Mouse (Mus musculus) heart, embryonic 15.5 days (tissue): Measurements from ENCODE around the gene Zfp428. TPM values are rescaled to one million over a fixed set of nuclear protein-coding genes. Genes with fewer than 3 reads are reported as not detected.

Experiments used
- ATAC-seq: fragments of 200-750 bp; cut with Nextera tagmentation; replicated peaks from 2 replicates; pipeline ENCODE4 v1.8.0; 2017; ENCODE audit warnings: low read depth, moderate TSS enrichment; ENCODE audit not compliant: insufficient number of reproducible peaks, insufficient read depth, low FRiP score
- H3K27ac ChIP-seq: fragments of 300-500 bp; sonication (generic); 2 replicates; pipeline ENCODE4 v1.5.1; 2015; ENCODE audit warnings: mild to moderate bottlenecking, inconsistent platforms
- H3K27me3 ChIP-seq: fragments of 300-500 bp; sonication (generic); 2 replicates; pipeline ENCODE4 v1.6.1; 2015; ENCODE audit warnings: inconsistent platforms
- H3K36me3 ChIP-seq: fragments of 300-500 bp; sonication (generic); 2 replicates; pipeline ENCODE4 v1.6.1; 2015; ENCODE audit warnings: mild to moderate bottlenecking, inconsistent platforms
- H3K4me1 ChIP-seq: fragments of 300-500 bp; sonication (generic); replicated peaks from 2 replicates; pipeline ENCODE4 v1.6.1; 2015; ENCODE audit warnings: inconsistent platforms
- H3K4me2 ChIP-seq: fragments of 300-500 bp; sonication (generic); 2 replicates; pipeline ENCODE4 v1.6.1; 2015; ENCODE audit warnings: inconsistent platforms, mild to moderate bottlenecking, moderate library complexity
- H3K4me3 ChIP-seq: fragments of 300-500 bp; sonication (generic); 2 replicates; pipeline ENCODE4 v1.5.1; 2015; ENCODE audit warnings: mild to moderate bottlenecking, inconsistent platforms
- H3K9ac ChIP-seq: fragments of 300-500 bp; sonication (generic); 2 replicates; pipeline ENCODE4 v1.6.1; 2015; ENCODE audit warnings: mild to moderate bottlenecking, inconsistent platforms
- H3K9me3 ChIP-seq: fragments of 300-500 bp; sonication (generic); replicated peaks from 2 replicates; pipeline ENCODE4 v1.6.1; 2016; ENCODE audit warnings: inconsistent platforms
- WGBS: fragments of 180-500 bp; shearing (Covaris S2); methylation state at CpG from one replicate; pipeline ENCODE4 v1.1.7; 2015; ENCODE audit warnings: mixed read lengths; 5-methylcytosine and 5-hydroxymethylcytosine counted together
- polyA plus RNA-seq: library from polyadenylated mRNA; unstranded; fragments of >200 nt; fragmentation: Nextera tagmentation; extraction: Ambion mirVana; gene quantifications from 2 replicates; pipeline ENCODE4 v1.2.1, GENCODE M21; 2015

The Zfp428 gene
- 37.5 and 40.8 TPM in 2 replicates for polyA plus RNA-seq

DNA sequence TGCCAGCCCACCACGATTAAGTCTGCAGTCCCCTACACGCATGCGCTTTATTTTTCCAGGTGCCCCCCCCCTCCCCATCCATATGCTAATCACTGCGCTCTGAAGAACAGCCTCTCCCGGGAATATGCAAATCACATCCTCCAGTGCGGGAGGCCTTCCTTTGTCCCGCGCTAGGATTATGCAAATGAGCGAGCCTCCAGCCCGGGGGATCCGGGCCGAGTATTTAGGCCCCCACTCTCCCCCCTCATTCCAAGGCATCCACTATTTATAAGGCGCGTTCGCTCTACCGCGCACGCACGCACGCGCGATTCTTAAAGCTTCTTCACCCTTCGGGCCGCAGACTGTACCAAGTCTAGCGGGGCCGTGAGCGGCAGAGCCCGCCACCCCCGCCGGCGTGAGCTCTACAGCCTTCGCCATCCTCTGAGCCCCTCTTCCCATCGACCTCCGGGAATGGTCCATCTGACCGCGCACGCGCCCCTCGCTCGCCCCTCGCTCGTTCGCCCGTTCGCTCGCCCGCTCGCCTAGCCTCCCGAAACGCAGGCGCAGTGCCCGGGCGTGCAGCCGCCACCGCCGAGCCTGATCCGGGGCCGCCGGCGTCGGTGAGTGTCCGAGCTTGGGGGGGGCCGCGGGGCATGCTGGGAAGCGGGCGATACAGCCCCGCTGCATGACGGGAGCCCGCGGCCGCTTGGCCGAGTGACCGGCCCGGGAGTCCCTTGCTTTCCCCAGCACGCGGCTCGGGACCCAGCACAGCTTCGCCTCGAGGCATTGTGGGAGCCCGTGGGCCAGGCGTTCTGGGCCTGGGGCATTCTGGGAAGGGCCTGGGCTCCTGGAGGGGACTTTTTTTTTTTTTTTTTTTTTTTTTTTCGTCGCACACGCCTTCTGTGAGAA, at the start of gene Zfp428:
Gene Zfp428, plus strand, starts transcription at position 169 of the 888 bp plus-strand sequence.
- no peaks in the 10 kb centered on the region for H3K36me3 ChIP-seq
- WGBS: under 1% methylated on average over 84 of the region's 84 CpGs
- H3K9ac ChIP-seq: peak within 1 kb of the TSS; percentile 90
- H3K4me1 ChIP-seq: peaks cover 33% of the 10 kb centered on the region
- peak within 1 kb of the TSS; percentile 87 for H3K4me2 ChIP-seq
- peaks cover 14% of the 10 kb centered on the region for H3K27me3 ChIP-seq
- peak within 1 kb of the TSS; percentile 67 for H3K4me3 ChIP-seq
- ATAC-seq: peak; percentile 88
- no peaks in the 10 kb centered on the region for H3K9me3 ChIP-seq
- peak within 1 kb of the TSS; percentile 99 for H3K27ac ChIP-seq

DNA sequence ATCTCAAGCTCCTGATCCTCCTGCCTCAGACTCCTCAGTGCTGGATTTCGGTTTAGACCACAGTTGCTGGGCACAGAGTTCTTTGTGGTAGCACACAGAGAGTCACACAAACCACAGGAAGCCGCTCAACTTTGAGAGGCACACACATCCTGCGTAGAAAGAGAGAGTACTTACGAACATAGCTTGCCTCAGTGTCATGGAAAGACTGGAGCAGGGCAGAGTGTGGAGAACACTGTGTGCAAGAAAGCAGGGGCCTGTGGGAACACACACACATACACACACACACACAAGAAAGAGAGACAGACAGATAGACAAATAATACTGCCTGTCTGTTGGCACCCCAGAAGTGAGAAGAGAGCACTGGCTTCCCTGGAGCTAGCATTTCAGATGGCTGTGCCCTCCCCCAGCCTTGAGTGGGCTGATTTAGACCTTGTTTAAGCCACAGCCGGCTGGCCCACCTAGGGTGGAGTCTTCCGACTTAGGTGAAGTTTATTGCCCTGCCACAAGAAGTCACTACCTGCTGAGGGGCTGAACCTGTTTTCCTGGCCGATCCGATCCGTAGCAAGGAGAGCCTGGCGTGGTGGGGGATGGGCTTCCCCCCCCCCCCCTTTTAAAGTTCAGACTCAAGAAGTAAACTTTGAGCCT, 49.0 kb upstream of the Zfp428 start:
- Histone ChIP-seq H3K4me1 (peaks cover 19% of the 10 kb centered on the region), H3K4me3 (no peak overlapping the region), H3K27ac (peak overlapping the region; percentile 42; the same call in 1 of the 2 replicates), H3K9ac (no peak overlapping the region), H3K27me3 (peaks cover 7% of the 10 kb centered on the region; the same call in 1 of the 2 replicates), H3K4me2 (no peak overlapping the region), H3K36me3 (no peaks in the 10 kb centered on the region), H3K9me3 (no peaks in the 10 kb centered on the region)
- WGBS: 60% methylated on average over 10 of the region's 10 CpGs
- no peak for ATAC-seq

DNA sequence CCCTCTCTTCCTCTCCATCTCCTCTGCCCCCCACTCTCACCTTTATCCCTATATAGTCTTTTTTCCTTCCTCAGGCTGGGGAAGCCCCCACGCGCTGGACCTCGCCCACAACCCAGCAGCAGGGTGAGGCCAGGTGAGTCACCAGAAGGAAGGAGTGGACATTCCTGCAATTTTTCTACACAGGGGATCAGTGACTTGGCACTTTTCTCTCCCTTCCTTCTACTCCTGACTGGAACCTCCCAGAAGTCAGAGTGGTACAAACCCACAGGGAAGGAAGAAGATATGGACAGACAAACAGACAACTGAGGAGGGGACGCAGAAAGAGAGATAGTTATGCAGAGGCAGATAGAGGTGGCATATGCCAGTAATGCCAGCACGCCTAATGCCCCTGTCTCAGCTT, 47.4 kb upstream of the Zfp428 start:
- peaks cover 22% of the 10 kb centered on the region for H3K4me1 ChIP-seq
- no peak overlapping the region for H3K4me3 ChIP-seq
- no peak overlapping the region for H3K9ac ChIP-seq
- H3K4me2 ChIP-seq: no peak overlapping the region
- no peaks in the 10 kb centered on the region for H3K36me3 ChIP-seq
- 62% methylated on average over 5 of the region's 5 CpGs for WGBS
- H3K9me3 ChIP-seq: no peaks in the 10 kb centered on the region
- no peak for ATAC-seq
- peaks cover 11% of the 10 kb centered on the region for H3K27me3 ChIP-seq
- no peak overlapping the region for H3K27ac ChIP-seq

DNA sequence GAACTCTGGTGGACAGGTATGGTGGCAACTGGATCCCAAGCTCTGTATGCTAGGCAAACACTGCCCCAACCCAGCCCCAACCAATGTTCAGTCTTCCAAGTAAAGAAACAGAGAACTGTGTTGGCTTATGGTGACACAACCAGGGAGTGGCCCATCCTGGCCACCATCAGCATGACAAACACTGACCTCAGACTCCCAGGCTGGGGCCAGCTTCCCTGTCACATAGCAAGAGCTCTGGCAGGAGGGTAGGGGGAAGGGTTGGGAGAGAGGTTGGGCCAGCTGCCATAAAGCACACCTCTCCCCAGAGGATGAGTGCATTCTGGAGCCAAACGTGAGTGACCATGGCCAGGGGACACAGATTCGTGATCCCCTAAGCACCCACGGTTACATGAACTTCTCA, 47.0 kb upstream of the Zfp428 start:
- no peak overlapping the region for H3K27ac ChIP-seq
- peaks cover 11% of the 10 kb centered on the region for H3K27me3 ChIP-seq
- no peaks in the 10 kb centered on the region for H3K36me3 ChIP-seq
- H3K4me3 ChIP-seq: no peak overlapping the region
- no peaks in the 10 kb centered on the region for H3K9me3 ChIP-seq
- H3K4me2 ChIP-seq: no peak overlapping the region
- no peak overlapping the region for H3K9ac ChIP-seq
- H3K4me1 ChIP-seq: peaks cover 22% of the 10 kb centered on the region
- 47% methylated on average over 3 of the region's 3 CpGs for WGBS
- ATAC-seq: no peak

DNA sequence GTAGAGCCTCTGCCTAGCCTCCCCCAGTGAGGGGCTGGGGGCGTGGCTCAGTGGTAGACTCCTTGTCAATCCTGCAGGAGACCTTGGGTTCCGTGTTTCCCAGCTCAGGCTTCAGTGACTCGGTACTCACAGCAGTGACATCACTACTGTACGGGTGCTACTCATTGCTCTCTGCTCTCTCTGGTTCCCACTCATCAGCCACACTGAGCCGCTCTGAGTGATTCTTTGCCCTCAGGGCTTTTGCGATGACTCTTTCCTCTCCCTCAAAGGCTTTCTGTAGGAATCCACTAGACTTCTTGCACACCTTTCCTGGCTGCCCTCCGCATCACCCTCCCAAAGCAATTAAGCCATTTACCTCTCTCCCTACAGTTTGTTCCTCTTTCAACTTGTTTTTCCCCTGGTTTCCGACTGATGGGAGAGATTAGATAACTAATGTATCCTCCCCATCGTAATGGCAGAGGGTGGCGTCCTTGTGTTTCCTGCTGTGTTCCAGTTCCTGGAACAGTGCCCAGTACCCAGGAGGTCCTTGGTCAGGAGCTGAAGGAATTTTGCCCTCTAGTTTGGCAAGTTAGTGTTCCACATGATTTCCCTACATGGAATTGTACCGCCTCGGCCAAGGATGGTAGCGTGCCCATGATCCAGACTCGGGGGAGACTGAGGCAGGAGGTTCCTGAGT, 45.3 kb upstream of the Zfp428 start:
- Histone ChIP-seq H3K4me1 (peaks cover 22% of the 10 kb centered on the region), H3K36me3 (no peaks in the 10 kb centered on the region), H3K27ac (peak overlapping the region; percentile 27; the same call in 1 of the 2 replicates), H3K27me3 (peaks cover 11% of the 10 kb centered on the region), H3K4me2 (0 out of 2 replicates have a peak overlapping the region, but pooled peaks have one; percentile 11), H3K4me3 (no peak overlapping the region), H3K9me3 (no peaks in the 10 kb centered on the region), H3K9ac (no peak overlapping the region)
- 34% methylated on average over 14 of the region's 14 CpGs for WGBS
- no peak for ATAC-seq

DNA sequence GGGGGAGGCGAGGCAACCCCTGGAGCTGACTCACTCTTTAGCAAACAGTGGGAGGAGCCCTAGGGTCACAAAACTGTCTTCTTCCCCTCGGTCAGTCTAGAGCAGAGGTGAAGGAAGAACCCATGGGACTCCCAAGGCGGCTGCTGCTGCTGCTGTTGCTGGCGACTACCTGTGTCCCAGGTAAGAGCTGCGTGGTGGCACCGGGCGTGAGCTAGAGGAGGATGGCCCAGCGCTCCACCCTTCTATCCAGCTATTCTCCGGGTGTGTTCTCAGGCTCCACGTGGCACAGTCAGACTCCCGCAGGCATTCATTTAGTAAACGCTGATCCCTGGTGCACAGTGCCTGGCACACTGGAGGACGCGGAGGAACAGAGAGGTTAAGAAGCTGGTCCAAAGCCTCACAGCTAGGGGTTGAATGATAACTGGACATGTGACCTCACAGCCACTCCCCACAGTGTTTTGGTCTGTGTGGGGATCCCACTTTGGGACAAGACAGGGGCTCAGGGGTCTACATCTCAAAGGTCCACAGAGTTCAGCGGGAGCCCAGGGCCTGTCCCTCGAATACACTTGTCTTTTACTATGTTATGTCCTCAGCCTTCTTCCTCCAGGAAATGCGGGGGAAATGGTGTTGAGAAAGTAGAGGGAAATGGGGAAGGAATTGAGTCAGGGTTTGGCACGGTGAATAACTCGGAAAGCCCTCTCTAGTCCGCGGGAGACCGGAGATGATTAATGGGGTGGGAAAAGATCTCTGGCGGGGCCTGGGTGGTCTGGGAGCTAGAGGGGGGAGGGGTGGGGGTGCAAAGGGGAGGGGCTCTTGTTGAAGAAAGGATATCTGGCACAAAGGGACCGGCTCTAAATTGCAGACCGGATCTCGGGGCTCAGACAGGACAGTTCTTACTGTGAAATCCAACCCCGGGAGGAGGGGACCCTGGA, 44.2 kb upstream of the Zfp428 start, which contains the start of gene Plaur:
Gene Plaur, plus strand, starts transcription at position 97 of the 932 bp plus-strand sequence.
- H3K4me3 ChIP-seq: peak within 1 kb of the TSS; percentile 44
- peaks cover 22% of the 10 kb centered on the region for H3K4me1 ChIP-seq
- peak; percentile 70 for ATAC-seq
- H3K27ac ChIP-seq: peak within 1 kb of the TSS; percentile 69
- peak within 1 kb of the TSS; percentile 61 for H3K4me2 ChIP-seq
- H3K36me3 ChIP-seq: no peaks in the 10 kb centered on the region
- H3K27me3 ChIP-seq: peaks cover 11% of the 10 kb centered on the region
- no peaks in the 10 kb centered on the region for H3K9me3 ChIP-seq
- 0 out of 2 replicates have a peak within 1 kb of the TSS, but pooled peaks have one; percentile 25 for H3K9ac ChIP-seq
- 4% methylated on average over 27 of the region's 27 CpGs for WGBS

DNA sequence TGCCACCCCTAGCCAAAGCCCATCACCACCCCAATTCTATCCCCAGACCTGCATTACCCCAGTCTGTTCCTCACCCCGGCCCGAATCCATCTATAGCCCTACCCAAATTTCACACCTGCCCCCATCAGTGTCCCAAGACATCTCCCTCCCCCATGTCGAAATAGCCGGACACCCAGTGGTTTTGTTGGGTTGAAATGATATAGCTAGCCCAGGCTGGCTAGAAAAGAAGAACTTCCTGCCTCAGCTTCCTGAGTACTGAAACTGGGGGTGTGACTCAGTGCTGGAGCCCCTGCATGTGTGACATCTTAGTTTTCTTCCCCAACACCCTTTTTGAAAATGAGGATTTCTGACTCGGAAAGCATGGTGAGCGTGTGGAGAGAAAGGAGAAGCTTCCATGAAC, 40.0 kb upstream of the Zfp428 start:
- WGBS: 85% methylated on average over 6 of the region's 6 CpGs
- H3K27me3 ChIP-seq: peaks cover 8% of the 10 kb centered on the region

DNA sequence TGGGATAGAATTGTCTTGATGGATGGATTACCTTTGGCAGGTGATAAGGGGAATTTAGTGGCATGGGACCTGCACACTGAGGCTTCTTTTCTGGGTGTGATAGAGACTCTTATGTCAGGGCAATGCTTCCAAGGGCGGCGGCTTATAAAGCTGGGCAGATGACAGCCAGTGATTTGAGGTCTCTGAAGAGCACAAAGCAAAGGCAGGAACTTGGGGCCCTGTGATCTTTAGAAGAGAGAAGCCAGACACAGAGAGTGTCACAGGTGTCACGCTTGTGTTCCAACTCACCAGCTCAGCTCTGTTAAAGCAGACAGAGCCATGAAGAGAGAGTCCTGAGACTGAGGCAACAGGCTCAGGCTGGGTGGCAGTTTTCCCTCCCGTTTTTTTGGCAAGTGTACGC, 38.9 kb upstream of the Zfp428 start:
- peaks cover 3% of the 10 kb centered on the region; the same call in 1 of the 2 replicates for H3K4me1 ChIP-seq
- H3K27ac ChIP-seq: no peak overlapping the region
- WGBS: 78% methylated on average over 5 of the region's 5 CpGs
- no peak overlapping the region for H3K4me3 ChIP-seq
- no peaks in the 10 kb centered on the region for H3K36me3 ChIP-seq
- no peak overlapping the region for H3K9ac ChIP-seq
- H3K9me3 ChIP-seq: no peaks in the 10 kb centered on the region
- H3K4me2 ChIP-seq: no peak overlapping the region
- ATAC-seq: no peak
- H3K27me3 ChIP-seq: peaks cover 3% of the 10 kb centered on the region; the same call in 1 of the 2 replicates

More for the DNA sequence above, 40.0 kb upstream of the Zfp428 start:
- Histone ChIP-seq H3K9ac (no peak overlapping the region), H3K27ac (no peak overlapping the region), H3K9me3 (no peaks in the 10 kb centered on the region), H3K4me3 (no peak overlapping the region), H3K4me1 (peaks cover 10% of the 10 kb centered on the region; the same call in 1 of the 2 replicates), H3K4me2 (no peak overlapping the region), H3K36me3 (no peaks in the 10 kb centered on the region)
- no peak for ATAC-seq

DNA sequence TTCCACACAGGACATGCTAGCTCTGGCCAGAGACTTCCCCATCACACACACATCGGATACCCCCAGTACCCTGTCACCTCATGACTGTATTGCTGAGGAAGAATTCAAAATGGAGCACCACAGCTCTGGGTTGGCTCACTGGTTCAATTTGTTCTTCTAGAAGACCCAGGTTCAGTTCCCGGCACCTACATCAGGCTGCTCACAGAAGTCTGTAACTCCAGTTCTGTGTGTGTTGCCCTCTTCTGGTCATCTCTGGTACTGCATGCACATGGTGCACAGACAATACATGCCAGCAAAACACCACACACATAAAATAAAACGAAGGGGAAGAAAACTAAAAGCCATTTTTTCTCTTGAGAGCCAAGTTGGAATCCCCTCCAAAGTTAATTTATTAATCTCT, 37.7 kb upstream of the Zfp428 start:
- no peaks in the 10 kb centered on the region for H3K4me1 ChIP-seq
- no peaks in the 10 kb centered on the region for H3K9me3 ChIP-seq
- WGBS: 84% methylated on average over 3 of the region's 3 CpGs
- no peaks in the 10 kb centered on the region for H3K27me3 ChIP-seq
- ATAC-seq: no peak
- no peak overlapping the region for H3K27ac ChIP-seq
- H3K36me3 ChIP-seq: no peaks in the 10 kb centered on the region
- H3K9ac ChIP-seq: no peak overlapping the region
- no peak overlapping the region for H3K4me3 ChIP-seq
- no peak overlapping the region for H3K4me2 ChIP-seq

DNA sequence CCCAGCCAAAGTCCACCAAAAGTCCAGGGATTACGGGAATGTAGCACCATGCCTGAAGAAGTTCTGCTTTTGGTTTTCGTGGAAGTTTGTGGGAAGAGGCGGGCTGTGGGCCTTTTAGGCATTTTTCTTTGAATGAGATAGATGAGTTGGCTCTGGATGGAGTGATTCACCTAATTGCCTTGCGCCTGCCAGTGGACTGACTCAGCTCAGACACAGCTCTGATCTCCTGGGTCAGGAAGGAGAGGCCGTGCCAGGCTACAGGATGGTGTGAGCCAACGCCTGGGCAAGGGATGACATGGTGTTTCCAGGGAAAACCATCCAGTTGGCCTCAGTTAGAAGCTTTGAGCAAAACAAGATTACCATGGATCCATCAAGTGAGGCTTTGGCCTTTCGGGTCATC, 36.5 kb upstream of the Zfp428 start:
- H3K36me3 ChIP-seq: no peaks in the 10 kb centered on the region
- no peaks in the 10 kb centered on the region for H3K27me3 ChIP-seq
- no peak for ATAC-seq
- H3K4me2 ChIP-seq: no peak overlapping the region
- H3K9ac ChIP-seq: no peak overlapping the region
- no peak overlapping the region for H3K27ac ChIP-seq
- no peaks in the 10 kb centered on the region for H3K4me1 ChIP-seq
- H3K9me3 ChIP-seq: no peaks in the 10 kb centered on the region
- 89% methylated on average over 7 of the region's 7 CpGs for WGBS
- H3K4me3 ChIP-seq: no peak overlapping the region
